Mouse (Mus musculus): ENCODE results near the gene Dlk1. TPM values are rescaled to one million over a fixed set of nuclear protein-coding genes. Genes with fewer than 3 reads are reported as not detected.
"Not testable (repeated sequence)": the region's sequence is repeated elsewhere in the genome, so short reads cannot be mapped to it uniquely, and the experiment has no call there.

Dlk1 gene
- polyA plus RNA-seq, 1 experiment from 2014 or later, result 61.8 TPM

DNA sequence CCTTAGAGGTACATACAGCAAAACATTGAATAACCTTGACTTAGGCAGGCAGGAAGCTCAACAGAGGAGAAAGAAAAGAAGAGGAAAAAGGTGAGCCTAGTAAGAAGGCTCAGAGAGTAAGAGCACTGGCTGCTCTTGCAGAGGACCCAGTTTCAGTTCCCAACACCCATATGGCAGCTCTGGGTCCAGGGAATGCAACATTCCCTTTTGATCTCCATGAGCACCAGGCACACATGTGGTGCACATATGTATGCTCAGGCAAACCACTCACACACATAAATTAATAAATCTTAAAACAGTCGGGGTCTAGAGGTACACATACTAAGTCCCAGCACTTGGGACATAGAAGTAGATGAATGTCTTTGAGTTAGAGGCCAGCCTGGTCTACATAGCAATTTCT, 33.9 kb downstream of the Dlk1 start:
- WGBS, result 84% methylated on average over 1 of the region's 1 CpGs
- H3K4me1 ChIP-seq (ENCODE audit: control insufficient read depth, insufficient read depth, low read length); H3K9ac ChIP-seq (ENCODE audit: low read length); H3K27ac ChIP-seq (ENCODE audit: low read depth, low read length); H3K36me3 ChIP-seq (ENCODE audit: control insufficient read depth, insufficient read depth, low read length); H3K27me3 ChIP-seq (replicated peaks; ENCODE audit: control insufficient read depth, insufficient read depth, low read length); ATAC-seq; H3K4me3 ChIP-seq (ENCODE audit: low read depth, low read length); H3K9me3 ChIP-seq (replicated peaks; ENCODE audit: control insufficient read depth, low read length); H3K4me2 ChIP-seq (ENCODE audit: low read length); DNase-seq (ENCODE audit: low spot score): not testable (repeated sequence)

DNA sequence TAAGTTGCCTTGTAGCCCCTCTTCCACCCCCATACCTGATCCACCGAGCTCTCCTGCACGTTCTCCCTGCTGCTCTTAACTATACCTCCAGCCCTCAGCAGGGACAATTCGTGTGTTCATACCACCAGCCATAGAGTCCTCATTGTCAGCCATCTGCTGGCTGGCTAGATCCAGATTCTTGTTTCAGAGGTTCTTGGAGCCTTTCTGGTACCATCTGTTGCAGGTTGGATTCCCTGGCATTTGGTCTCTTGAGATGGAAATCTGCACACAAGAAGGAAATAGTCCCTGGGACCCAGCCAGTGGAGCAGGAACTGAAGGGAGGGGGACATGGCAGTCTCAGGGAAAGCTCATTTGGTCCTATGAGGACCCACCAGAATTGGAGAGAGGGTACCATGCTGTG, 39.1 kb downstream of the Dlk1 start:
- Histone ChIP-seq H3K9me3 (replicated peaks; ENCODE audit: control insufficient read depth, low read length) (no peaks in the 10 kb centered on the region), H3K27ac (ENCODE audit: low read depth, low read length) (no peak overlapping the region), H3K4me2 (ENCODE audit: low read length) (no peak overlapping the region), H3K27me3 (replicated peaks; ENCODE audit: control insufficient read depth, insufficient read depth, low read length) (no peaks in the 10 kb centered on the region), H3K4me3 (ENCODE audit: low read depth, low read length) (no peak overlapping the region), H3K4me1 (ENCODE audit: control insufficient read depth, insufficient read depth, low read length) (no peaks in the 10 kb centered on the region), H3K36me3 (ENCODE audit: control insufficient read depth, insufficient read depth, low read length) (no peaks in the 10 kb centered on the region), H3K9ac (ENCODE audit: low read length) (no peak overlapping the region)
- DNase-seq (ENCODE audit: low spot score) (peak; percentile 54), ATAC-seq (no peak)
- 56% methylated on average over 3 of the region's 3 CpGs for WGBS

DNA sequence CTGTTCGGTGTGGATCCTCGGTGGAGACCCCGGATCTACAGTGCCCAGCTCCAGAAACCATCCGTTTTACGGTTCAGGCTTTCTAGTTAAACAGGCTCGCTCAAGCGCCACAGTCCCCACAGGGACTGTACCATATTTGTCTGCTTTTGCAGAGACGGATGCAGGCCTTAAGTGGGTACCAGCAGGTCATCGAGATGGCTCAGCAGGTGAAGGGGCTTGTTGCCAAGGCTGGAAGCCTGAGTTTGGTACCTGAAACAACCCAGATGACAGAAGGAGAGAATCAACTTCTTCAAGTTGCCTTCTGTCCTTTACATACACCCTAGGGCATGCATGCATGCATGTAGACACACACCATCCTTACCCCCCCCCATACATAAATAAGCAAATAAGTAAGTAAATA, 40.8 kb downstream of the Dlk1 start:
- DNase-seq (ENCODE audit: low spot score) (no peak), ATAC-seq (no peak)
- no peak overlapping the region for H3K27ac ChIP-seq (ENCODE audit: low read depth, low read length)
- no peaks in the 10 kb centered on the region for H3K36me3 ChIP-seq (ENCODE audit: control insufficient read depth, insufficient read depth, low read length)
- no peak overlapping the region for H3K4me3 ChIP-seq (ENCODE audit: low read depth, low read length)
- H3K4me1 ChIP-seq (ENCODE audit: control insufficient read depth, insufficient read depth, low read length), result no peaks in the 10 kb centered on the region
- WGBS, result 94% methylated on average over 9 of the region's 9 CpGs
- H3K27me3 ChIP-seq (replicated peaks; ENCODE audit: control insufficient read depth, insufficient read depth, low read length), result no peaks in the 10 kb centered on the region
- no peak overlapping the region for H3K4me2 ChIP-seq (ENCODE audit: low read length)
- H3K9me3 ChIP-seq (replicated peaks; ENCODE audit: control insufficient read depth, low read length), result no peaks in the 10 kb centered on the region
- H3K9ac ChIP-seq (ENCODE audit: low read length), result no peak overlapping the region

- 88% methylated on average over 20 of the region's 20 CpGs for WGBS
- no peak for DNase-seq (ENCODE audit: low spot score)
Observed at GRCm38 (mm10) chr12:109495016-109495644, 42.5 kb downstream of the Dlk1 start.

DNA sequence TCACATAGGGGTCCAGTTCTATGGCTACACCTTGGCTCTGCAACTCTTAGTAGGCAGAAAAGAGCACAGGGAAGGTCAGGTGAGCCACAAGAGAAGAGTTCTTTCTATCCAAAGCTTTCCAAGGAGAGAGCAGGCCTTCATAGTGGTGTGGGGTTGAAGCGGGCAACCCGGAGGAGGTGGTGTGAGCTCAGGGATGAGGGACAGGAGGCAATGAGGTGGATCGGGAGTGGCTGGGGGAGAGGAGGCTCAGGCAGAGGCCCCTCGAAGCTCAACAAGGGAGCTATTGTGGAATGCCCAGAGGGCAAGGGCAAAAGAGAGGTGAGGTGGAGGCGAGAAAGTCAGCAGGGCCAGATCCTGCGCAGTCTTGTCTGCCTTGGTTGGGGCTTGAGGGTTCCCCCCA, 43.8 kb downstream of the Dlk1 start:
- WGBS, result 69% methylated on average over 6 of the region's 6 CpGs
- Histone ChIP-seq H3K27me3 (replicated peaks; ENCODE audit: control insufficient read depth, insufficient read depth, low read length) (no peaks in the 10 kb centered on the region), H3K4me1 (ENCODE audit: control insufficient read depth, insufficient read depth, low read length) (no peaks in the 10 kb centered on the region), H3K4me3 (ENCODE audit: low read depth, low read length) (no peak overlapping the region), H3K4me2 (ENCODE audit: low read length) (no peak overlapping the region), H3K27ac (ENCODE audit: low read depth, low read length) (no peak overlapping the region), H3K9me3 (replicated peaks; ENCODE audit: control insufficient read depth, low read length) (no peaks in the 10 kb centered on the region), H3K36me3 (ENCODE audit: control insufficient read depth, insufficient read depth, low read length) (no peaks in the 10 kb centered on the region), H3K9ac (ENCODE audit: low read length) (no peak overlapping the region)
- ATAC-seq, result no peak
- DNase-seq (ENCODE audit: low spot score), result no peak

More at GRCm38 (mm10) chr12:109495016-109495644, 42.5 kb downstream of the Dlk1 start:
- H3K4me1 ChIP-seq (ENCODE audit: control insufficient read depth, insufficient read depth, low read length), result no peaks in the 10 kb centered on the region
- no peaks in the 10 kb centered on the region for H3K9me3 ChIP-seq (replicated peaks; ENCODE audit: control insufficient read depth, low read length)
- ATAC-seq, result no peak
- no peaks in the 10 kb centered on the region for H3K36me3 ChIP-seq (ENCODE audit: control insufficient read depth, insufficient read depth, low read length)
- H3K4me3 ChIP-seq (ENCODE audit: low read depth, low read length), result no peak overlapping the region
- H3K9ac ChIP-seq (ENCODE audit: low read length), result no peak overlapping the region
- no peak overlapping the region for H3K27ac ChIP-seq (ENCODE audit: low read depth, low read length)
- no peak overlapping the region for H3K4me2 ChIP-seq (ENCODE audit: low read length)
- no peaks in the 10 kb centered on the region for H3K27me3 ChIP-seq (replicated peaks; ENCODE audit: control insufficient read depth, insufficient read depth, low read length)

GRCm38 (mm10) chr12:109500992-109501391, 48.4 kb downstream of the Dlk1 start:
- no peaks in the 10 kb centered on the region for H3K27me3 ChIP-seq (replicated peaks; ENCODE audit: control insufficient read depth, insufficient read depth, low read length)
- no peak overlapping the region for H3K9ac ChIP-seq (ENCODE audit: low read length)
- H3K36me3 ChIP-seq (ENCODE audit: control insufficient read depth, insufficient read depth, low read length), result no peaks in the 10 kb centered on the region
- no peak overlapping the region for H3K4me2 ChIP-seq (ENCODE audit: low read length)
- DNase-seq (ENCODE audit: low spot score) (no peak), ATAC-seq (no peak)
- no peak overlapping the region for H3K4me3 ChIP-seq (ENCODE audit: low read depth, low read length)
- H3K4me1 ChIP-seq (ENCODE audit: control insufficient read depth, insufficient read depth, low read length), result no peaks in the 10 kb centered on the region
- 65% methylated on average over 4 of the region's 4 CpGs for whole genome bisulfite sequencing
- no peaks in the 10 kb centered on the region for H3K9me3 ChIP-seq (replicated peaks; ENCODE audit: control insufficient read depth, low read length)
- no peak overlapping the region for H3K27ac ChIP-seq (ENCODE audit: low read depth, low read length)

DNA sequence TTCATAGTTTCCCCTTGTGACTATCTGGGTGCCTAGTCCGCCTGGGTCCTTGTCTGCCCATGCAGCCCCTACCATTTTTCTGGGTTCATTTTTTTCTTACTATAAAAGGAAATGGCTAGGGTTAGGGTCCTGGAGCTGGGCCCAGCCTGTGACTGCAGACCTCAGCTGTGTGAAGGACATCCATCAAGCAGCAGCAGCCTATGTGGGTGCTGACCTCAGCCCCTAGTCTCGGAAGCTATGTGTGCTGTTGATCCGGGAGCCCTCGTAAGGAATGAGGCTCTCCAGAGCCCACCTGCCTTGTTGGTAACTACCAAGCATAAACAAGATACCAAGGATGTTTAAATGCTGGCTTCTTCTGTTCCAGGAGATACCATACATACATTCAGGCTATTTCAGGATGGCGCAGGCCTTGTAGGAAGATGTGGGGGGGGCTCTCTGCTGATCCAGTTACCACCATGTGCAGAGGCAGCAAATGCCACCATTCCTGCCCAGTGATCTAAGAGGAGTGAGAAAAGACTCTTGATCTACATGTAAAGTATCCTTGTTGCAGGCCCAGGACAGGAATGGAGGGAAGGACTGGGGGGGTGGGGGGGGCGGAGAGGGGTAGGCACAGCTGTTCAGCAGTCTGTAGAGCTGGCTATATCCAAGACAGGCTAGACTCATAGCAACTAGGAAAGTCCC, 49.9 kb downstream of the Dlk1 start:
- Histone ChIP-seq H3K9ac (ENCODE audit: low read length) (no peak overlapping the region), H3K27me3 (replicated peaks; ENCODE audit: control insufficient read depth, insufficient read depth, low read length) (no peaks in the 10 kb centered on the region), H3K36me3 (ENCODE audit: control insufficient read depth, insufficient read depth, low read length) (no peaks in the 10 kb centered on the region), H3K4me2 (ENCODE audit: low read length) (no peak overlapping the region), H3K4me3 (ENCODE audit: low read depth, low read length) (no peak overlapping the region), H3K4me1 (ENCODE audit: control insufficient read depth, insufficient read depth, low read length) (no peaks in the 10 kb centered on the region), H3K9me3 (replicated peaks; ENCODE audit: control insufficient read depth, low read length) (no peaks in the 10 kb centered on the region), H3K27ac (ENCODE audit: low read depth, low read length) (no peak overlapping the region)
- WGBS, result 93% methylated on average over 6 of the region's 6 CpGs
- ATAC-seq (no peak), DNase-seq (ENCODE audit: low spot score) (no peak)

GRCm38 (mm10) chr12:109507693-109508092, 55.1 kb downstream of the Dlk1 start:
- Histone ChIP-seq H3K27me3 (replicated peaks; ENCODE audit: control insufficient read depth, insufficient read depth, low read length) (peaks cover 4% of the 10 kb centered on the region; the same call in 1 of the 2 replicates), H3K4me3 (ENCODE audit: low read depth, low read length) (no peak overlapping the region), H3K36me3 (ENCODE audit: control insufficient read depth, insufficient read depth, low read length) (no peaks in the 10 kb centered on the region), H3K4me1 (ENCODE audit: control insufficient read depth, insufficient read depth, low read length) (peaks cover 23% of the 10 kb centered on the region), H3K4me2 (ENCODE audit: low read length) (no peak overlapping the region), H3K27ac (ENCODE audit: low read depth, low read length) (no peak overlapping the region), H3K9ac (ENCODE audit: low read length) (no peak overlapping the region), H3K9me3 (replicated peaks; ENCODE audit: control insufficient read depth, low read length) (no peaks in the 10 kb centered on the region)
- ATAC-seq (no peak), DNase-seq (ENCODE audit: low spot score) (no peak)
- 87% methylated on average over 11 of the region's 11 CpGs for WGBS
